Mouse (Mus musculus) midbrain, postnatal 0 days (tissue): Measurements from ENCODE around the gene Oaz1. TPM values are rescaled to one million over a fixed set of nuclear protein-coding genes. Genes with fewer than 3 reads are reported as not detected.

Experiments used
- ATAC-seq: fragments of 200-750 bp; cut with Nextera tagmentation; 2 replicates; pipeline ENCODE4 v1.8.0; 2017; ENCODE audit warnings: moderate number of reproducible peaks, mild to moderate bottlenecking, moderate TSS enrichment, moderate library complexity; ENCODE audit not compliant: low FRiP score
- DNase-seq: peaks from one replicate; pipeline ENCODE4 v3.0.0-alpha.2; 2015; ENCODE audit warnings: low spot score
- H3K27ac ChIP-seq: fragments of 300-500 bp; sonication (generic); 2 replicates; pipeline ENCODE4 v1.5.1; 2014; ENCODE audit warnings: low read depth, mild to moderate bottlenecking, low read length, mixed read lengths
- H3K27me3 ChIP-seq: fragments of 300-500 bp; sonication (generic); 2 replicates; pipeline ENCODE4 v1.6.1; 2014; ENCODE audit warnings: low read length, control low read depth, mixed read lengths; ENCODE audit not compliant: insufficient read depth
- H3K36me3 ChIP-seq: fragments of 300-500 bp; sonication (generic); 2 replicates; pipeline ENCODE4 v1.6.1; 2014; ENCODE audit warnings: low read length, control low read depth, mixed read lengths; ENCODE audit not compliant: insufficient read depth
- H3K4me1 ChIP-seq: fragments of 300-500 bp; sonication (generic); 2 replicates; pipeline ENCODE4 v1.6.1; 2014; ENCODE audit warnings: mild to moderate bottlenecking, control low read depth, antibody characterized with exemption, low read length, mixed read lengths; ENCODE audit not compliant: insufficient read depth
- H3K4me2 ChIP-seq: fragments of 300-500 bp; sonication (generic); 2 replicates; pipeline ENCODE4 v1.6.1; 2014; ENCODE audit warnings: low read depth, mild to moderate bottlenecking, low read length, mixed read lengths; ENCODE audit not compliant: poor library complexity, severe bottlenecking
- H3K4me3 ChIP-seq: fragments of 300-500 bp; sonication (generic); 2 replicates; pipeline ENCODE4 v1.5.1; 2014; ENCODE audit warnings: low read depth, mild to moderate bottlenecking, low read length, moderate library complexity
- H3K9ac ChIP-seq: fragments of 300-500 bp; sonication (generic); replicated peaks from 2 replicates; pipeline ENCODE4 v1.6.1; 2014; ENCODE audit warnings: mild to moderate bottlenecking, low read length, moderate library complexity, mixed read lengths; ENCODE audit not compliant: poor library complexity, severe bottlenecking
- H3K9me3 ChIP-seq: fragments of 300-500 bp; sonication (generic); 2 replicates; pipeline ENCODE4 v1.6.1; 2016; ENCODE audit warnings: low read length, control low read depth
- CTCF ChIP-seq: IDR thresholded peaks from 2 replicates; pipeline ENCODE4 v1.5.1; 2016; ENCODE audit warnings: antibody characterized with exemption, mild to moderate bottlenecking
- WGBS: fragments of 180-500 bp; shearing (Covaris S2); extraction: QIAGEN DNeasy Blood & Tissue Kit; methylation state at CpG from one replicate; pipeline ENCODE4 v1.1.7; 2014; 5-methylcytosine and 5-hydroxymethylcytosine counted together
- polyA plus RNA-seq: library from polyadenylated mRNA; unstranded; fragments of >200 nt; fragmentation: Nextera tagmentation; extraction: Ambion mirVana; gene quantifications from 2 replicates; pipeline ENCODE4 v1.2.1, GENCODE M21; 2015
- total RNA-seq: library from RNA; depleted of rRNA; stranded (reverse); fragments of >200 nt; gene quantifications from 2 replicates; pipeline ENCODE4 v1.2.3, GENCODE M21; 2014

Oaz1 gene
- total and polyA plus RNA-seq, 2 experiments from 2014 or later, result 928 to 1,039 TPM

GRCm38 (mm10) chr10:80793803-80794202 is 32.7 kb upstream of the Oaz1 start:
- H3K27me3 ChIP-seq, result no peaks in the 10 kb centered on the region
- ATAC-seq (no peak), DNase-seq (no peak)
- TF ChIP-seq CTCF, result no peak
- no peak overlapping the region for H3K9ac ChIP-seq
- peaks cover 7% of the 10 kb centered on the region; the same call in 1 of the 2 replicates for H3K4me1 ChIP-seq
- no peaks in the 10 kb centered on the region for H3K9me3 ChIP-seq
- H3K27ac ChIP-seq, result no peak overlapping the region
- WGBS, result 88% methylated on average over 4 of the region's 4 CpGs
- H3K36me3 ChIP-seq, result peaks cover 65% of the 10 kb centered on the region
- H3K4me2 ChIP-seq, result no peak overlapping the region
- H3K4me3 ChIP-seq, result no peak overlapping the region

GRCm38 (mm10) chr10:80794750-80795149 is 31.7 kb upstream of the Oaz1 start:
- Histone ChIP-seq H3K4me1 (peaks cover 12% of the 10 kb centered on the region), H3K27ac (no peak overlapping the region), H3K9ac (no peak overlapping the region), H3K36me3 (peaks cover 57% of the 10 kb centered on the region), H3K27me3 (no peaks in the 10 kb centered on the region), H3K4me2 (no peak overlapping the region), H3K9me3 (no peaks in the 10 kb centered on the region), H3K4me3 (no peak overlapping the region)
- ATAC-seq, result no peak
- no peak for TF ChIP-seq CTCF
- 87% methylated on average over 8 of the region's 8 CpGs for WGBS
- DNase-seq, result no peak

GRCm38 (mm10) chr10:80796307-80796848 is 30.1 kb upstream of the Oaz1 start:
- no peak overlapping the region for H3K9ac ChIP-seq
- WGBS, result 86% methylated on average over 9 of the region's 9 CpGs
- DNase-seq, result no peak
- H3K27ac ChIP-seq, result no peak overlapping the region
- peaks cover 14% of the 10 kb centered on the region for H3K4me1 ChIP-seq
- H3K9me3 ChIP-seq, result no peaks in the 10 kb centered on the region
- H3K4me2 ChIP-seq, result no peak overlapping the region
- H3K4me3 ChIP-seq, result no peak overlapping the region
- no peak for ATAC-seq
- H3K36me3 ChIP-seq, result peaks cover 46% of the 10 kb centered on the region
- TF ChIP-seq CTCF, result no peak
- no peaks in the 10 kb centered on the region for H3K27me3 ChIP-seq

- H3K27ac ChIP-seq, result peak overlapping the region; percentile 99
- H3K4me2 ChIP-seq, result peak overlapping the region; percentile 94
- no peaks in the 10 kb centered on the region for H3K27me3 ChIP-seq
- no peak for TF ChIP-seq CTCF
- DNase-seq (peak; percentile 82), ATAC-seq (peak; percentile 73)
- peak overlapping the region; percentile 99 for H3K9ac ChIP-seq
- peaks cover 14% of the 10 kb centered on the region for H3K4me1 ChIP-seq
- H3K9me3 ChIP-seq, result no peaks in the 10 kb centered on the region
- peak overlapping the region; percentile 79 for H3K4me3 ChIP-seq
- 3% methylated on average over 54 of the region's 59 CpGs for WGBS
- H3K36me3 ChIP-seq, result peaks cover 46% of the 10 kb centered on the region
Observed at GRCm38 (mm10) chr10:80797186-80798149, 29.0 kb upstream of the Oaz1 start.

- Histone ChIP-seq H3K27me3 (no peaks in the 10 kb centered on the region), H3K4me1 (peaks cover 14% of the 10 kb centered on the region), H3K4me3 (peak within 1 kb of the TSS; percentile 79), H3K9ac (peak within 1 kb of the TSS; percentile 99), H3K27ac (peak within 1 kb of the TSS; percentile 99), H3K9me3 (no peaks in the 10 kb centered on the region), H3K4me2 (peak within 1 kb of the TSS; percentile 94), H3K36me3 (peaks cover 47% of the 10 kb centered on the region)
- WGBS, result under 1% methylated on average over 102 of the region's 104 CpGs
- ATAC-seq (peak; percentile 89), DNase-seq (peak; percentile 98)
- no peak for TF ChIP-seq CTCF
Observed at GRCm38 (mm10) chr10:80798150-80799006, 28.1 kb upstream of the Oaz1 start, which contains the start of the genes Sf3a2 and Plekhj1. TSS of gene Sf3a2 (plus strand) at chr10:80798198. TSS of gene Plekhj1 (minus strand) at chr10:80798626.
